Mouse (Mus musculus): ENCODE measurements around the gene Med12l. TPM values are rescaled to one million over a fixed set of nuclear protein-coding genes. Genes with fewer than 3 reads are reported as not detected.

Med12l gene
- polyA plus RNA-seq, 1 experiment from 2014 or later, result 2.3 TPM

- 77% methylated on average over 2 of the region's 2 CpGs for WGBS
- H3K9me3 ChIP-seq, result no peaks in the 10 kb centered on the region
- no peaks in the 10 kb centered on the region for H3K4me1 ChIP-seq
- no peaks in the 10 kb centered on the region for H3K27me3 ChIP-seq (replicated peaks)
- H3K9ac ChIP-seq, result no peak overlapping the region
- H3K36me3 ChIP-seq, result no peaks in the 10 kb centered on the region
- no peak overlapping the region for H3K4me2 ChIP-seq
- no peak overlapping the region for H3K4me3 ChIP-seq
- no peak for ATAC-seq (ENCODE audit: extremely low read depth, insufficient number of reproducible peaks, low FRiP score, low TSS enrichment)
- H3K27ac ChIP-seq (replicated peaks), result no peak overlapping the region
These were observed 213.7 kb downstream of the Med12l start for GRCm38 (mm10) chr3:59219326-59219725.

GRCm38 (mm10) chr3:59222303-59222702 is 216.7 kb downstream of the Med12l start:
- Histone ChIP-seq H3K4me3 (no peak overlapping the region), H3K4me1 (no peaks in the 10 kb centered on the region), H3K9ac (no peak overlapping the region), H3K4me2 (no peak overlapping the region), H3K27me3 (replicated peaks) (no peaks in the 10 kb centered on the region), H3K9me3 (no peaks in the 10 kb centered on the region), H3K27ac (replicated peaks) (no peak overlapping the region), H3K36me3 (no peaks in the 10 kb centered on the region)
- no peak for ATAC-seq (ENCODE audit: extremely low read depth, insufficient number of reproducible peaks, low FRiP score, low TSS enrichment)
- WGBS, result 78% methylated on average over 2 of the region's 2 CpGs

- no peaks in the 10 kb centered on the region for H3K27me3 ChIP-seq (replicated peaks)
- H3K4me2 ChIP-seq, result no peak overlapping the region
- no peak for ATAC-seq (ENCODE audit: extremely low read depth, insufficient number of reproducible peaks, low FRiP score, low TSS enrichment)
- H3K4me3 ChIP-seq, result no peak overlapping the region
- H3K4me1 ChIP-seq, result peaks cover 17% of the 10 kb centered on the region
- H3K9ac ChIP-seq, result no peak overlapping the region
- H3K27ac ChIP-seq (replicated peaks), result no peak overlapping the region
- no peaks in the 10 kb centered on the region for H3K36me3 ChIP-seq
- H3K9me3 ChIP-seq, result no peaks in the 10 kb centered on the region
These were observed 219.8 kb downstream of the Med12l start for GRCm38 (mm10) chr3:59225411-59225810.

- Histone ChIP-seq H3K27ac (replicated peaks) (no peak overlapping the region), H3K9ac (no peak overlapping the region), H3K4me3 (no peak overlapping the region), H3K9me3 (no peaks in the 10 kb centered on the region), H3K4me1 (peaks cover 22% of the 10 kb centered on the region), H3K4me2 (no peak overlapping the region), H3K27me3 (replicated peaks) (no peaks in the 10 kb centered on the region), H3K36me3 (no peaks in the 10 kb centered on the region)
- 89% methylated on average over 9 of the region's 9 CpGs for WGBS
- no peak for ATAC-seq (ENCODE audit: extremely low read depth, insufficient number of reproducible peaks, low FRiP score, low TSS enrichment)
These were observed 222.1 kb downstream of the Med12l start for GRCm38 (mm10) chr3:59227696-59228095.

- Histone ChIP-seq H3K4me2 (peak overlapping the region; percentile 49), H3K4me1 (peaks cover 22% of the 10 kb centered on the region), H3K27ac (replicated peaks) (peak overlapping the region; percentile 65), H3K9me3 (no peaks in the 10 kb centered on the region), H3K4me3 (no peak overlapping the region), H3K9ac (no peak overlapping the region), H3K27me3 (replicated peaks) (no peaks in the 10 kb centered on the region), H3K36me3 (no peaks in the 10 kb centered on the region)
- ATAC-seq (ENCODE audit: extremely low read depth, insufficient number of reproducible peaks, low FRiP score, low TSS enrichment), result no peak; the same call in 1 of the 2 replicates
- WGBS, result 30% methylated on average over 10 of the region's 10 CpGs
These were observed 223.3 kb downstream of the Med12l start for GRCm38 (mm10) chr3:59228730-59229551.

- no peaks in the 10 kb centered on the region for H3K36me3 ChIP-seq
- peaks cover 22% of the 10 kb centered on the region for H3K4me1 ChIP-seq
- H3K27me3 ChIP-seq (replicated peaks), result no peaks in the 10 kb centered on the region
- H3K27ac ChIP-seq (replicated peaks), result no peak overlapping the region
- H3K4me3 ChIP-seq, result no peak overlapping the region
- 49% methylated on average over 3 of the region's 3 CpGs for WGBS
- H3K4me2 ChIP-seq, result no peak overlapping the region
- H3K9ac ChIP-seq, result no peak overlapping the region
- ATAC-seq (ENCODE audit: extremely low read depth, insufficient number of reproducible peaks, low FRiP score, low TSS enrichment), result no peak
- H3K9me3 ChIP-seq, result no peaks in the 10 kb centered on the region
These were observed 225.3 kb downstream of the Med12l start for GRCm38 (mm10) chr3:59230912-59231311.

- WGBS, result 76% methylated on average over 5 of the region's 5 CpGs
- Histone ChIP-seq H3K27ac (replicated peaks) (no peak overlapping the region), H3K9ac (no peak overlapping the region), H3K4me3 (no peak overlapping the region), H3K4me1 (peaks cover 6% of the 10 kb centered on the region), H3K36me3 (no peaks in the 10 kb centered on the region), H3K27me3 (replicated peaks) (no peaks in the 10 kb centered on the region), H3K9me3 (no peaks in the 10 kb centered on the region), H3K4me2 (no peak overlapping the region)
- no peak for ATAC-seq (ENCODE audit: extremely low read depth, insufficient number of reproducible peaks, low FRiP score, low TSS enrichment)
These were observed 229.3 kb downstream of the Med12l start for GRCm38 (mm10) chr3:59234878-59235277.

GRCm38 (mm10) chr3:59243384-59243783 is 237.8 kb downstream of the Med12l start:
- no peaks in the 10 kb centered on the region for H3K9me3 ChIP-seq
- H3K9ac ChIP-seq, result no peak overlapping the region
- H3K27ac ChIP-seq (replicated peaks), result 0 out of 2 replicates have a peak overlapping the region, but pooled peaks have one; percentile 6
- ATAC-seq (ENCODE audit: extremely low read depth, insufficient number of reproducible peaks, low FRiP score, low TSS enrichment), result no peak
- no peak overlapping the region for H3K4me2 ChIP-seq
- H3K4me3 ChIP-seq, result no peak overlapping the region
- peaks cover 14% of the 10 kb centered on the region for H3K4me1 ChIP-seq
- H3K36me3 ChIP-seq, result no peaks in the 10 kb centered on the region
- no peaks in the 10 kb centered on the region for H3K27me3 ChIP-seq (replicated peaks)
- 38% methylated on average over 6 of the region's 6 CpGs for WGBS

- Histone ChIP-seq H3K36me3 (no peaks in the 10 kb centered on the region), H3K9ac (no peak overlapping the region), H3K9me3 (no peaks in the 10 kb centered on the region), H3K4me3 (no peak overlapping the region), H3K27me3 (replicated peaks) (no peaks in the 10 kb centered on the region), H3K27ac (replicated peaks) (no peak overlapping the region), H3K4me1 (peaks cover 11% of the 10 kb centered on the region), H3K4me2 (no peak overlapping the region)
- 79% methylated on average over 6 of the region's 6 CpGs for WGBS
- no peak for ATAC-seq (ENCODE audit: extremely low read depth, insufficient number of reproducible peaks, low FRiP score, low TSS enrichment)
These were observed 242.4 kb downstream of the Med12l start for GRCm38 (mm10) chr3:59248031-59248430.

GRCm38 (mm10) chr3:59250454-59250853 is 244.8 kb downstream of the Med12l start:
- no peak for ATAC-seq (ENCODE audit: extremely low read depth, insufficient number of reproducible peaks, low FRiP score, low TSS enrichment)
- Histone ChIP-seq H3K4me3 (no peak overlapping the region), H3K27me3 (replicated peaks) (no peaks in the 10 kb centered on the region), H3K4me2 (no peak overlapping the region), H3K36me3 (no peaks in the 10 kb centered on the region), H3K27ac (replicated peaks) (no peak overlapping the region), H3K9me3 (no peaks in the 10 kb centered on the region), H3K4me1 (no peaks in the 10 kb centered on the region), H3K9ac (no peak overlapping the region)
- 93% methylated on average over 1 of the region's 1 CpGs for WGBS

GRCm38 (mm10) chr3:59257740-59258664 is 252.4 kb downstream of the Med12l start:
- Histone ChIP-seq H3K9me3 (no peaks in the 10 kb centered on the region), H3K36me3 (peaks cover 3% of the 10 kb centered on the region; the same call in 1 of the 2 replicates), H3K4me3 (no peak overlapping the region), H3K27ac (replicated peaks) (no peak overlapping the region), H3K9ac (no peak overlapping the region), H3K4me1 (no peaks in the 10 kb centered on the region; the same call in 1 of the 2 replicates), H3K4me2 (no peak overlapping the region), H3K27me3 (replicated peaks) (no peaks in the 10 kb centered on the region)
- 82% methylated on average over 20 of the region's 20 CpGs for WGBS
- no peak for ATAC-seq (ENCODE audit: extremely low read depth, insufficient number of reproducible peaks, low FRiP score, low TSS enrichment)

Measured in heart, embryonic 13.5 days (tissue).